11 mouse cellular contexts compared by ENCODE assay signal in genomic region chr14:58499071-58499470, GRCm38 (mm10).
"Had no signal": no experiment of that assay in that cellular context is flagged by ENCODE, and none has a peak within 500 bp of the region (broad histone marks: within the 10 kb centered on the region; RNA-seq: fewer than 3 reads in every experiment).

No protein-coding gene starts in this region.

- H3K27ac ChIP-seq: liver, embryonic 12.5 days; midbrain, embryonic 12.5 days; neural tube, embryonic 13.5 days had no signal

- DNase-seq: kidney, adult 18-20 months; retina, postnatal 1 day; right cerebral cortex, postnatal 4 days; spleen, adult 18-20 months; thymus, postnatal 4 days had no signal

- H3K9me3 ChIP-seq: limb, embryonic 15.5 days; liver, embryonic 12.5 days; lung, embryonic 15.5 days; neural tube, embryonic 13.5 days had no signal

- H3K36me3 ChIP-seq: limb, embryonic 15.5 days; liver, embryonic 12.5 days; lung, embryonic 15.5 days; midbrain, embryonic 12.5 days; neural tube, embryonic 13.5 days had no signal

- H3K4me3 ChIP-seq: limb, embryonic 15.5 days; liver, embryonic 12.5 days; lung, embryonic 15.5 days; midbrain, embryonic 12.5 days; neural tube, embryonic 13.5 days had no signal

- H3K9ac ChIP-seq: limb, embryonic 15.5 days; liver, embryonic 12.5 days; lung, embryonic 15.5 days; midbrain, embryonic 12.5 days; neural tube, embryonic 13.5 days had no signal

- ATAC-seq: liver, embryonic 12.5 days; midbrain, embryonic 16.5 days had no signal

- H3K27me3 ChIP-seq: limb, embryonic 15.5 days; liver, embryonic 12.5 days; lung, embryonic 15.5 days; neural tube, embryonic 13.5 days had no signal

- H3K4me2 ChIP-seq: limb, embryonic 15.5 days; liver, embryonic 12.5 days; midbrain, embryonic 12.5 days; neural tube, embryonic 13.5 days had no signal

- H3K4me1 ChIP-seq: liver, embryonic 12.5 days had no signal
